Mouse (Mus musculus): ENCODE measurements around the gene Emg1.

DNA sequence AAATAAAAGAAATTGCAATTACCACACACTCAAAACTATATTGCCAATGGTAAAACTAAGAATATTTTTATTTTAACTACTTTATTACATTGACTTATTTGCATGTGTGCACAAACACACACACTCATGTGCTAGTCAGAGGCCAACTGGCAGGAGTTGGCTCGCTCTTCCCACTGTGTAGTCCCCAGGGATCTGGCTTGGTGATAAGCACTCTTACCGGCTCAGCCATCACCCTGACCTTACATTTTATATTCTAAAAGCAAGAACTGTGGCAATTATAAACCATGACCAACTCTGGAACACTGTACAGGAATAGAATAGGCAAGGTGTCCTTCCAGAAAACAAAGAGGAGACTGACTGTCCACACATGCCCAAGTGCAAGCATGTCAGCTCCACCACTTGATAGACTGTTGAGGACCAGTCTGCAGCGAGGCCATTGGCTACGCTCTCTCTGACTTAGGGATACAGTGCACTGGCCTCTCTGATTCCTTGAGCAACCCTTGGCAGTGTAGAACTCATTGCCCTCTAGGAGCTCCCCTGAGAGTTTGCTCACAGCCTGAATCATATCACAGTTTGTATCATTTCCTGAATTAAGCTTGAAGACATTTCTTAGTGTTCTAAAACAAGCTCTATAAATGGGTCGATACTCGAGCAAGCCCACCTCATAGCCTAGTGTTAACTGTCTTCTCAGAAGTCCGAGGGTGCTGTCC lies 15.4 kb downstream of the Emg1 start:
- TF ChIP-seq CTCF (IDR thresholded peaks at IDR 0.05; ENCODE audit: low read depth) (no peak), EP300 (IDR thresholded peaks at IDR 0.05; ENCODE audit: low read depth) (no peak)

Data from liver, embryonic 14.5 days (tissue).